Mouse (Mus musculus) E14TG2a.4 (cell line): ENCODE measurements around the gene Adamts2.

Source experiments
- H3K27me3 ChIP-seq: 2 replicates; pipeline ENCODE4 v1.6.1; 2014; ENCODE audit warnings: low read length, control low read depth; ENCODE audit not compliant: insufficient read depth
- H3K36me3 ChIP-seq: 2 replicates; pipeline ENCODE4 v1.6.1; 2014; ENCODE audit warnings: low read length, control low read depth; ENCODE audit not compliant: insufficient read depth
- H3K4me1 ChIP-seq: replicated peaks from 2 replicates; pipeline ENCODE4 v1.6.1; 2014; ENCODE audit warnings: low read depth, low read length, control low read depth
- H3K4me3 ChIP-seq: replicated peaks from 2 replicates; pipeline ENCODE4 v1.5.1; 2014; ENCODE audit warnings: mild to moderate bottlenecking, low read length
- H3K9me3 ChIP-seq: 2 replicates; pipeline ENCODE4 v1.6.1; 2014; ENCODE audit warnings: low read length, control low read depth
- CTCF ChIP-seq: conservative IDR thresholded peaks from 2 replicates; pipeline ENCODE4 v1.5.1; 2014; ENCODE audit warnings: low read length
- NANOG ChIP-seq: IDR thresholded peaks from 2 replicates; pipeline ENCODE4 v1.6.1; 2014; ENCODE audit warnings: borderline replicate concordance, low read length, mixed read lengths
- POU5F1 ChIP-seq: IDR thresholded peaks from 2 replicates; pipeline ENCODE4 v1.6.1; 2014; ENCODE audit warnings: low read length, borderline replicate concordance

Adamts2 gene

DNA sequence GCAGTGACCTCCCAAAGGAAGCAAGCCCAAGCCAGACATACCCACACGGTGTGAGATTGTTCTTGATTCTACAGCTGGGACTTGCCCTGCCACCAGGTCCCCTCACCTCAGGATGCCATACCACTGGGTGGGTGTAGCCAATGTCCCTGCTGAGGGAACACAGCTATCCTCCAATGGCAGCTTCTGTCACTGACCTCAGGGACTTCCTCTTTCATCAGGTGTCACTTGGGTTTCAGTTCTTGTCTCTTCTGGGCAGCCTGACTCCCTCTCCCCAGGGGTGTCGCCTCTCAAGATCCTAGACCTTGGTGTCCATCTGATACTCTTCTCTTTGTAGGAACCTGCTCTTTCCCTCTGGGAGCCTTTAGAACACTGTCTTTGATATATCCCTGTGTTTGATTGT, 28.6 kb downstream of the Adamts2 start:
- no peaks in the 10 kb centered on the region for H3K4me1 ChIP-seq
- no peak for TF ChIP-seq NANOG
- TF ChIP-seq CTCF = no peak
- no peak for TF ChIP-seq POU5F1
- peaks cover 34% of the 10 kb centered on the region for H3K27me3 ChIP-seq
- no peak overlapping the region for H3K4me3 ChIP-seq
- H3K36me3 ChIP-seq = no peaks in the 10 kb centered on the region
- H3K9me3 ChIP-seq = peaks cover 6% of the 10 kb centered on the region

DNA sequence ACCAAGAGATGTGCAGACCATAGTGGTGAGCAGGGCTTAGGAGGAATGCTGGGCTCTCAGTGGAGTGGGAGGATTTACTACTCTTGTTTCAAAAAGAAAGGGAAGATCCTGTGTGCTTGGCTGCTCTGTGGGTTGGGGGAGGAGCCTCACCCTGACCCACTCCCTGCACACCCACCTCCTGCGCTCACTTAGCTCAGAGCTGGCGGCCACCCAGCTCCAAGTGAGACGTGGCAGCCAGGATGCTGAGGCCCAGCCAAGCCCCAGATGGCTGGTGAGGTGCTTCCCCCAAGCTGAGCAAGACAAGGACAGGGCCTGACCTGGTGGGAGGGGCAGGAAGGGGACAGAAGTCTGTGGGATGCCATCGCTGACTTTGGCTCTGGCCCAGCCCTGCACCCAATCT, 30.4 kb downstream of the Adamts2 start:
- no peak overlapping the region for H3K4me3 ChIP-seq
- H3K9me3 ChIP-seq = peaks cover 4% of the 10 kb centered on the region
- no peaks in the 10 kb centered on the region for H3K36me3 ChIP-seq
- H3K4me1 ChIP-seq = no peaks in the 10 kb centered on the region
- TF ChIP-seq CTCF (no peak), POU5F1 (no peak), NANOG (no peak)
- peaks cover 25% of the 10 kb centered on the region for H3K27me3 ChIP-seq

DNA sequence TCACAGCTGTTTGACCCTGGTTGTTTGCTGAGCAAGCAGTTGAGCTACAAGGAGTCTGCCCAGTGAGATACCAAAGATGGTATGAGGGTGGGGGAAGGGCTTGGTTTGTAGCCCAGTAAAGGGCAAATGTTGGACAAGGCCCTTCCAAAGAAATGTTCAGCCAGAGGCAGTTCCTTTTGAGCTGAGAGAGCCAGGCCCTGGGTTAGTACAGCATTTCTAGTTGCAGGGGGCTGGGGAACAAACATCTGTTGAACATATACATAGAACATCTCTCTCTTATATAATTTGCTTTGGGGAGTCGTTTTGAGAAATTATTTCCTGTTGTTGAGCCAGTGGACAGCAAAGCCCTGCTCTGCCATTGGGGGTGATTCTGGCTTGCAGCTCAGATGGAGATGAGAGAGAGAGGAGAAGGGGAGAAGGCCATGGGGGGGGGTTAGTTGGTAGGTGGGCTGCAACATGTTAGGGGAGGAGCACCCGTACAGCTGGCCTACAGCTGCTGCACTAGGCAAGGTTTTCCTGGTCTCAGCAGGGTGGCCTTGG, 33.2 kb downstream of the Adamts2 start:
- H3K36me3 ChIP-seq = no peaks in the 10 kb centered on the region
- H3K4me3 ChIP-seq = no peak overlapping the region
- H3K4me1 ChIP-seq = no peaks in the 10 kb centered on the region
- H3K9me3 ChIP-seq = peaks cover 11% of the 10 kb centered on the region
- TF ChIP-seq NANOG (no peak), POU5F1 (no peak), CTCF (no peak)
- peaks cover 16% of the 10 kb centered on the region for H3K27me3 ChIP-seq

DNA sequence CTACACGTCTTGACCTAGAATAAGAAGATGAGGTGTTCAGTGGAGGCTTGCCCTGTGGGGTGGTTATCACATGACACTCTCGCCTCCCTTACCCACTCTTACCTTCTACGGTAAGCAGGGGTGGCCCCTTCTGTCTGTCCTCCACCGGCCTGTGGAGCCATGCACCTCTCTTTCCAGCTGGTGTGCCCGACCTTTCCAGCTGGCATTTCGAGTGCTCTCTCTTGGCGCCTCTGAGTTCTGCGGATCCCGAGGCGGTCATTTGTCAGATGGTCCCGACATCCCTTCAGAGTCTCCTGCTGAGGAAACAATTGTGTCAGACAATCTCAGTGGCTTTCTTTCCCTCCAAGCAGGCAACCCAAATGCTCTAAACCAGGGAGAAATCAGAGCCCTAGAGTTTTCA, 35.1 kb downstream of the Adamts2 start:
- Histone ChIP-seq H3K4me3 (no peak overlapping the region), H3K9me3 (peaks cover 11% of the 10 kb centered on the region), H3K4me1 (no peaks in the 10 kb centered on the region), H3K27me3 (no peaks in the 10 kb centered on the region), H3K36me3 (no peaks in the 10 kb centered on the region)
- TF ChIP-seq CTCF (no peak), NANOG (no peak), POU5F1 (no peak)

DNA sequence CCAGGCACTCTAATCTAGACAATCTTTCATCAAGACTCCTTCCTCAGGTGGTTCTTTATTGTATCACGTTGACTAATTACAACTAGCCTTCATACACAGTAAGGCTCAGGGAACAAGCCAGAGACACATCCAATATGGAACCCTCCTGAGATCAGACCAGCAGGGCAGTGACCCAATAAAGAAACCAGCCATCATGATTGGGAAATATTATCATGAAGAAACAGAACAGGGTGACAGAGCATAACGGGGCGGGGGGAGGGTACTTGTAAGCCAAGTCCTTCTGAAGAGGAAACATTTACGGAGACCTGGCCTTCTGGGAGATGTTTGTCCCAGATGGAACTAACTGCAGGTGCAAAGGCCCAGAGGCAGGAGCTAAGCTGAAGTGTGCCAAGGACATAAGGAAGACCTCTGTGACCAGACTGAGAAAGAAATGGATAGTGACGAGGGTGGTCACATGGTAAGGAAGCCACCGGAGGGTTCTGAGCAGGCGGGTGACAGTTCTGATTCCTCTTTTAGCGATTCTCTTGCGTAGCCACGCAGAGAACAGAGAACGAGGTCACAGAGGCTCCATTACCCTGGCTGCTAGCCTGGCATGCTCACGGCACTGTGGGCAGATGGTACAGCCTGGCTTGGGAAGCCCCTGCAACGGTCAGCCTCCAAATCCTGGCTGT, 36.4 kb downstream of the Adamts2 start:
- no peaks in the 10 kb centered on the region for H3K27me3 ChIP-seq
- no peak overlapping the region for H3K4me3 ChIP-seq
- no peaks in the 10 kb centered on the region for H3K36me3 ChIP-seq
- TF ChIP-seq POU5F1 = no peak
- TF ChIP-seq NANOG = no peak
- TF ChIP-seq CTCF = no peak
- peaks cover 11% of the 10 kb centered on the region for H3K9me3 ChIP-seq
- H3K4me1 ChIP-seq = no peaks in the 10 kb centered on the region

DNA sequence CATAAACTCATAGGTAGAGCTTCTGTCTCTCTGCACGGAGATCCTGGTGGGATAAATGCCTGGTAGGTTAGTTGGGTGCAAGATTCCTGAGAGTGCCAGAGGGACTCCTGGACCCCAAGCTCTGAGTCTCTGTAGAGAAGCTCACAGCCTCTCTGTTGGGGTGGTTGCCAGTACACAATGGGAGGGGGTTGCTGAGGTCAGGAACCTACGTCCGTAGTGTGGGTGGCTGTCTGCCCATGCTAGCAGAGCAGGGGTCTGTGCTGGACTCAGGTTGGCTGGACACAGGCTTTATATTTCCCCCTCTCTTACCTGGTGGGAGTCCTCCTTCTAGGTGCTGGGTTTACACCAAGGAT, 37.0 kb downstream of the Adamts2 start:
- TF ChIP-seq NANOG (no peak), CTCF (no peak), POU5F1 (no peak)
- Histone ChIP-seq H3K4me1 (no peaks in the 10 kb centered on the region), H3K27me3 (no peaks in the 10 kb centered on the region), H3K4me3 (no peak overlapping the region), H3K36me3 (no peaks in the 10 kb centered on the region), H3K9me3 (peaks cover 11% of the 10 kb centered on the region)

DNA sequence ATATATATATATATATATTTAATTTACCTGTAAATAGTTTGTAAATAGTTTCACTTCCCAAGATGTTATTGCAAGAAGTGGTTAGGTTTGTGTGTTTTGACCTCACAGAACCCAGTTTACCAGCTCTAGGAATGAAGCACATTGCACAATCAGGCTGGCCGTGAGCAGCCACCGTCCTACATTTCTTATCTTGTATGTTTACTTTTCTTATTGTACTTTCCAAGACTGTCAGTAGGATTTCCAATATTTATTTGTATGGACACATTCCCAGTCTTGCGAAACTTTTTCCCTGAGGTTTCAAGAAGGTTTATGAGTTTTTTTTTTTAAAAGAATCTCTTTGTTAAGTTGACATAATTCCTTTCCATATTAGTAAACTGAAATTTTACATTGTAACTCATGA, 40.7 kb downstream of the Adamts2 start:
- Histone ChIP-seq H3K36me3 (no peaks in the 10 kb centered on the region), H3K9me3 (peaks cover 10% of the 10 kb centered on the region), H3K4me1 (no peaks in the 10 kb centered on the region), H3K27me3 (no peaks in the 10 kb centered on the region), H3K4me3 (no peak overlapping the region)
- no peak for TF ChIP-seq CTCF
- no peak for TF ChIP-seq POU5F1
- no peak for TF ChIP-seq NANOG

DNA sequence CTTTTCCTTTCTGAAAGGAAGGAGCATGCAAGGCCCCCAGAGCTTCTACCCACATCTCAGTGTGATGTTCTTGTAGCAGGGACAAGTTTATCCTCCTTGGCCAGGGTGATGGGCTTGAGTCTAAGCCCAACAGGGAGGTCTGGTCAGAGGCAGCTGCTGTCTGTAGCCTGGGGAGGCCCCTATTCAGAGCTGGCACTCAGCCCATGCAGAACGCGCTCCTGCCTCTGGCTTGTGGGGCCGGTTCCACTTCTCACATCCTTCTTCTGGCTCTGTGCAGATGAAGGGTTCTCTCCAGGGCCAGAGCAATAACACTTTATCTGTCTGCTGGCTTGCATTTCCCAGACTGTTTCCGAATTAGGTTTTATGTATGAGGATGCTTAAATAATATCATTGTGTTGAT, 44.3 kb downstream of the Adamts2 start:
- Histone ChIP-seq H3K36me3 (no peaks in the 10 kb centered on the region), H3K4me3 (no peak overlapping the region), H3K4me1 (no peaks in the 10 kb centered on the region), H3K27me3 (no peaks in the 10 kb centered on the region), H3K9me3 (no peaks in the 10 kb centered on the region)
- TF ChIP-seq POU5F1 = no peak
- TF ChIP-seq NANOG = no peak
- TF ChIP-seq CTCF = no peak

DNA sequence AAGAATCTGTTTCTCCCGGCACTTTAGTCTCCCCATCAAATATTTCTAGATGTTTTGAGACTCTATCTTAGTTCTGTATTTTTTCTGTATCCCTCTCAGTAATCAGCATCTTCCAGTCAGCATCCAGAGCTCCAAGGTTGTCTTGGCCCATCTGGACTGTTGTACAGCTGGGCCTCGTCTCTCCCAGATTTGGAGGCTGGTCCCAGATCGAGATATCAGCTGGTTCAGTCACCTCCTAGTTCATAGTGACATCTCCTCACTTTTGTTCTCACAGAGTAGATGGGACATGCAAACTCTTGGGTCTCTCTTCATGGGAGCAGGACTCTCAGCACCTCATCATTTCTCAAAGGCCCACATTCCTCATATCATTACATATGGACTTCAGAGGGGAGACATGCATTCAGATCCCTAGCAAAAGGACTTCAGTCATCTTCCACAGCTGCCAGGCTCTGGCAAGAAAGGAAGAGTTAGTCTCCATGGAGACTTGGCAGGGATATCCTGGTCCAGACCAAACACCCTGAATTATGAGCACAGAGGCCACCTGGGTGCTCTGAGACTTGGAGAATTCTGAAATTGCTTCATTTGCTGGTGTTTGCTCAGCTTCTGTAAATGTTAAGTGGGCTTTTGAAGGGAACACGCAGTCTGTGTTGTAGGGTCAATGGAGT, 46.4 kb downstream of the Adamts2 start:
- Histone ChIP-seq H3K9me3 (no peaks in the 10 kb centered on the region), H3K36me3 (no peaks in the 10 kb centered on the region), H3K4me3 (no peak overlapping the region), H3K27me3 (no peaks in the 10 kb centered on the region), H3K4me1 (no peaks in the 10 kb centered on the region)
- no peak for TF ChIP-seq NANOG
- no peak for TF ChIP-seq CTCF
- TF ChIP-seq POU5F1 = no peak
